Mouse (Mus musculus): ENCODE measurements around the gene Dolpp1. TPM values are rescaled to one million over a fixed set of nuclear protein-coding genes. Genes with fewer than 3 reads are reported as not detected.

Gene Dolpp1
- total and polyA plus RNA-seq, 3 experiments = 5.9 to 25.1 (median 9.0) TPM

- intact Hi-C loops (cut with DNase I) = no loop called here
- Histone ChIP-seq H3K27ac (no peak overlapping the region; the same call in 1 of the 2 replicates), H3K4me3 (no peak overlapping the region), H3K27me3 (ENCODE audit: control insufficient read depth, insufficient read depth, low read length) (no peaks in the 10 kb centered on the region), H3K36me3 (ENCODE audit: control insufficient read depth, insufficient read depth, low read length) (no peaks in the 10 kb centered on the region; the same call in 1 of the 2 replicates), H3K4me1 (ENCODE audit: control insufficient read depth, insufficient read depth, low read length) (peaks cover 18% of the 10 kb centered on the region), H3K9ac (ENCODE audit: low read depth, low read length) (no peak overlapping the region; the same call in 1 of the 2 replicates), H3K79me2 (replicated peaks; ENCODE audit: control insufficient read depth, insufficient read depth, low read length) (peaks cover 1% of the 10 kb centered on the region)
- no peak for TF ChIP-seq CTCF (IDR thresholded peaks at IDR 0.05)
- 29% methylated on average over 4 of the region's 4 CpGs for WGBS
- DNase-seq = no peak
Observed at GRCm38 (mm10) chr2:30355861-30356260, 36.2 kb upstream of the Dolpp1 start.

GRCm38 (mm10) chr2:30356266-30356665, 35.8 kb upstream of the Dolpp1 start:
- TF ChIP-seq EP300 (IDR thresholded peaks at IDR 0.05; ENCODE audit: insufficient read depth, low read depth, low read length) (no peak), POLR2A (IDR thresholded peaks at IDR 0.05; ENCODE audit: insufficient read depth, low read depth, low read length) (no peak), CTCF (IDR thresholded peaks at IDR 0.05) (no peak)
- peaks cover 1% of the 10 kb centered on the region for H3K79me2 ChIP-seq (replicated peaks; ENCODE audit: control insufficient read depth, insufficient read depth, low read length)
- peaks cover 18% of the 10 kb centered on the region for H3K4me1 ChIP-seq (ENCODE audit: control insufficient read depth, insufficient read depth, low read length)
- WGBS = 43% methylated on average over 4 of the region's 4 CpGs
- no peaks in the 10 kb centered on the region; the same call in 1 of the 2 replicates for H3K36me3 ChIP-seq (ENCODE audit: control insufficient read depth, insufficient read depth, low read length)
- no peaks in the 10 kb centered on the region for H3K27me3 ChIP-seq (ENCODE audit: control insufficient read depth, insufficient read depth, low read length)
- no peak overlapping the region for H3K9ac ChIP-seq (ENCODE audit: low read depth, low read length)
- no peak overlapping the region for H3K4me3 ChIP-seq
- intact Hi-C loops (cut with DNase I) = no loop called here
- no peak for DNase-seq
- no peak overlapping the region; the same call in 1 of the 2 replicates for H3K27ac ChIP-seq

GRCm38 (mm10) chr2:30356906-30357305, 35.1 kb upstream of the Dolpp1 start:
- no peak overlapping the region for H3K4me3 ChIP-seq
- intact Hi-C loops (cut with DNase I) = no loop called here
- no peaks in the 10 kb centered on the region; the same call in 1 of the 2 replicates for H3K36me3 ChIP-seq (ENCODE audit: control insufficient read depth, insufficient read depth, low read length)
- 53% methylated on average over 9 of the region's 9 CpGs for WGBS
- no peak for TF ChIP-seq EP300 (IDR thresholded peaks at IDR 0.05; ENCODE audit: insufficient read depth, low read depth, low read length)
- H3K27me3 ChIP-seq (ENCODE audit: control insufficient read depth, insufficient read depth, low read length) = no peaks in the 10 kb centered on the region
- H3K27ac ChIP-seq = peak overlapping the region; percentile 87
- H3K4me1 ChIP-seq (ENCODE audit: control insufficient read depth, insufficient read depth, low read length) = peaks cover 18% of the 10 kb centered on the region
- H3K9ac ChIP-seq (ENCODE audit: low read depth, low read length) = 0 out of 2 replicates have a peak overlapping the region, but pooled peaks have one; percentile 14
- no peak for DNase-seq
- peaks cover 1% of the 10 kb centered on the region for H3K79me2 ChIP-seq (replicated peaks; ENCODE audit: control insufficient read depth, insufficient read depth, low read length)

- TF ChIP-seq CTCF (IDR thresholded peaks at IDR 0.05) = no peak
- TF ChIP-seq POLR2A (IDR thresholded peaks at IDR 0.05; ENCODE audit: insufficient read depth, low read depth, low read length) = no peak
- no peak for TF ChIP-seq EP300 (IDR thresholded peaks at IDR 0.05; ENCODE audit: insufficient read depth, low read depth, low read length)
- Histone ChIP-seq H3K27ac (peak overlapping the region; percentile 87), H3K79me2 (replicated peaks; ENCODE audit: control insufficient read depth, insufficient read depth, low read length) (peaks cover 1% of the 10 kb centered on the region), H3K9ac (ENCODE audit: low read depth, low read length) (peak overlapping the region; percentile 93), H3K36me3 (ENCODE audit: control insufficient read depth, insufficient read depth, low read length) (no peaks in the 10 kb centered on the region; the same call in 1 of the 2 replicates), H3K4me1 (ENCODE audit: control insufficient read depth, insufficient read depth, low read length) (peaks cover 18% of the 10 kb centered on the region), H3K27me3 (ENCODE audit: control insufficient read depth, insufficient read depth, low read length) (no peaks in the 10 kb centered on the region), H3K4me3 (peak overlapping the region; percentile 72)
- 22% methylated on average over 8 of the region's 8 CpGs for WGBS
- intact Hi-C loops (cut with DNase I) = no loop called here
- DNase-seq = peak; percentile 49
Observed at GRCm38 (mm10) chr2:30357552-30358510, 34.2 kb upstream of the Dolpp1 start.

- no peaks in the 10 kb centered on the region; the same call in 1 of the 2 replicates for H3K36me3 ChIP-seq (ENCODE audit: control insufficient read depth, insufficient read depth, low read length)
- peak within 1 kb of the TSS; percentile 93 for H3K9ac ChIP-seq (ENCODE audit: low read depth, low read length)
- DNase-seq = peak; percentile 92 to 93
- peaks cover 18% of the 10 kb centered on the region for H3K4me1 ChIP-seq (ENCODE audit: control insufficient read depth, insufficient read depth, low read length)
- intact Hi-C loops (cut with DNase I) = no loop called here
- peaks cover 1% of the 10 kb centered on the region for H3K79me2 ChIP-seq (replicated peaks; ENCODE audit: control insufficient read depth, insufficient read depth, low read length)
- TF ChIP-seq POLR2A (IDR thresholded peaks at IDR 0.05; ENCODE audit: insufficient read depth, low read depth, low read length) (0 out of 2 replicates have a peak, but pooled peaks have one; percentile 22), EP300 (IDR thresholded peaks at IDR 0.05; ENCODE audit: insufficient read depth, low read depth, low read length) (0 out of 2 replicates have a peak, but pooled peaks have one; percentile 34), CTCF (IDR thresholded peaks at IDR 0.05) (peak; percentile 70)
- WGBS = 1% methylated on average over 65 of the region's 73 CpGs
- peak within 1 kb of the TSS; percentile 87 for H3K27ac ChIP-seq
- H3K27me3 ChIP-seq (ENCODE audit: control insufficient read depth, insufficient read depth, low read length) = no peaks in the 10 kb centered on the region
- H3K4me3 ChIP-seq = peak within 1 kb of the TSS; percentile 72
Observed at GRCm38 (mm10) chr2:30358533-30359531, 33.2 kb upstream of the Dolpp1 start, which contains the start of gene Sh3glb2. Sh3glb2 (minus strand) TSS chr2:30359337.

Data from heart, adult 2 months (tissue).